Mouse (Mus musculus) midbrain, embryonic 12.5 days (tissue): ENCODE data around the gene Slf2. TPM values are rescaled to one million over a fixed set of nuclear protein-coding genes. Genes with fewer than 3 reads are reported as not detected.

Experiments used
- ATAC-seq: fragments of 200-750 bp; cut with Nextera tagmentation; 2 replicates; pipeline ENCODE4 v1.8.0; 2017; ENCODE audit warnings: low read depth, moderate TSS enrichment, moderate library complexity; ENCODE audit not compliant: low FRiP score
- H3K27ac ChIP-seq: fragments of 300-500 bp; sonication (generic); replicated peaks from 2 replicates; pipeline ENCODE4 v1.5.1; 2016; ENCODE audit warnings: mild to moderate bottlenecking
- H3K27me3 ChIP-seq: fragments of 300-500 bp; sonication (generic); 2 replicates; pipeline ENCODE4 v1.6.1; 2016; ENCODE audit warnings: mild to moderate bottlenecking
- H3K36me3 ChIP-seq: fragments of 300-500 bp; sonication (generic); 2 replicates; pipeline ENCODE4 v1.6.1; 2016
- H3K4me1 ChIP-seq: fragments of 300-500 bp; sonication (generic); 2 replicates; pipeline ENCODE4 v1.6.1; 2016
- H3K4me2 ChIP-seq: fragments of 300-500 bp; sonication (generic); replicated peaks from 2 replicates; pipeline ENCODE4 v1.6.1; 2016; ENCODE audit warnings: mild to moderate bottlenecking, moderate library complexity
- H3K4me3 ChIP-seq: fragments of 300-500 bp; sonication (generic); 2 replicates; pipeline ENCODE4 v1.5.1; 2016; ENCODE audit warnings: mild to moderate bottlenecking
- H3K9ac ChIP-seq: fragments of 300-500 bp; sonication (generic); replicated peaks from 2 replicates; pipeline ENCODE4 v1.6.1; 2016; ENCODE audit warnings: mild to moderate bottlenecking, moderate library complexity
- H3K9me3 ChIP-seq: fragments of 300-500 bp; sonication (generic); 2 replicates; pipeline ENCODE4 v1.6.1; 2016; ENCODE audit warnings: mild to moderate bottlenecking
- WGBS: fragments of 180-500 bp; shearing (Covaris S2); methylation state at CpG from one replicate; pipeline ENCODE4 v1.1.7; 2016; 5-methylcytosine and 5-hydroxymethylcytosine counted together
- polyA plus RNA-seq: library from polyadenylated mRNA; unstranded; fragments of >200 nt; fragmentation: Nextera tagmentation; extraction: Ambion mirVana; gene quantifications from 2 replicates; pipeline ENCODE4 v1.2.1, GENCODE M21; 2016

Slf2 gene
- polyA plus RNA-seq, 1 experiment from 2014 or later, result 42.9 TPM

DNA sequence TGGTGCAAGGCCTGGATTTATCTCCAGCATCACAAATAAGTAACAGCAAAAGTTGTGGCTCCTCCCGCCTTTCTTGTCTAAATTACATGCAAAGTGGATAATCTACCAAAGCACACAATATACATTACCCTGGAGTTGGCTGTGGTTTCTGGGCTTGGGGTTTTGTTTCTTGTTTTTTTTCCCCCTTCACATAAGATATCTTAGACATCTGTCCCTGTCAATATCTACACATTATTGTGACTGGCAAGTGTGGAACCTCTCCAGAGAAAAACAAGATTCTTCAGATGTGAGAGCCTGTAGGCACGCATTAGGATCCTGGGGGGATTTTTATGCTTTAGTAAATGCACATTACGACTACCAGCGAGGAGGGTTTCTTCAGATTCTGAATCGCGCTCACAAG is 12.8 kb upstream of the Slf2 start:
- no peak overlapping the region for H3K4me2 ChIP-seq
- H3K27ac ChIP-seq, result no peak overlapping the region
- no peaks in the 10 kb centered on the region for H3K9me3 ChIP-seq
- 0 out of 2 replicates have a peak, but pooled peaks cover 5% of the 10 kb centered on the region for H3K4me1 ChIP-seq
- 86% methylated on average over 6 of the region's 6 CpGs for WGBS
- 0 out of 2 replicates have a peak, but pooled peaks cover 6% of the 10 kb centered on the region for H3K27me3 ChIP-seq
- no peak for ATAC-seq
- H3K36me3 ChIP-seq, result no peaks in the 10 kb centered on the region
- no peak overlapping the region for H3K4me3 ChIP-seq
- no peak overlapping the region for H3K9ac ChIP-seq

DNA sequence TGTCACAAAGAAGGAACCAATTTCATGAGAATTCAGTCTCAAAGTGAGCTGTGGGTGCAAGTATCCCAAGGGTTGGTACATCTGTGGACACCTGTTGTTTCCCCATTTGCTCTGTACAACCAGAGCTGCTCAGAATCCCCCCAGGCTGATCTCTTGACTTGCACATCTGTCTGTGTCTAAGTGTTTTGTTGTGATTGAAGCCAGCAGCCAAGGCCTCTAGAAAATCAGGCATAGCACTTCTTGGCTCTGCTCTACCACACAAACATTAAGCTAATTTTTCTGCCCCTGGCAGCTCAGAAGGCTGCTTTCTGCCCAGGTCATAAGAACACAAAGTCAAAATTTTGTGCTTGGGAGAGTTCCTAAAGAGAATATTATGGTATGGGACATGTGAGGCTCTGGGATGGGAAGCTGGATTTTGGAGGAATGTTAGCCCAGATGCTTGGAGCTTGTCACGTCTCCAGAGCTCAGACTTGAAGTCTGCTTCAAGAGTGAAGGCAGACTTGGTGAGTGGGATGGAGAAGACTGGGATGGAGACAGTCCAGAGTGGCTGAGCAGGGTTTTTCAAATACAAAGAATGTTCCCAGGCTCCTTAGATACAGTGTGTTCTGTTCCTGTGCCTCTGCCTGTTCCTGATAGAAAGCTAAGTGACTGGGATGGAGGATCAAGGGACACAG is 9.3 kb upstream of the Slf2 start:
- Histone ChIP-seq H3K36me3 (no peaks in the 10 kb centered on the region), H3K27ac (no peak overlapping the region), H3K4me1 (no peaks in the 10 kb centered on the region), H3K4me2 (no peak overlapping the region), H3K9me3 (no peaks in the 10 kb centered on the region), H3K4me3 (no peak overlapping the region), H3K9ac (no peak overlapping the region), H3K27me3 (peaks cover 21% of the 10 kb centered on the region)
- no peak for ATAC-seq
- 67% methylated on average over 1 of the region's 1 CpGs for WGBS

DNA sequence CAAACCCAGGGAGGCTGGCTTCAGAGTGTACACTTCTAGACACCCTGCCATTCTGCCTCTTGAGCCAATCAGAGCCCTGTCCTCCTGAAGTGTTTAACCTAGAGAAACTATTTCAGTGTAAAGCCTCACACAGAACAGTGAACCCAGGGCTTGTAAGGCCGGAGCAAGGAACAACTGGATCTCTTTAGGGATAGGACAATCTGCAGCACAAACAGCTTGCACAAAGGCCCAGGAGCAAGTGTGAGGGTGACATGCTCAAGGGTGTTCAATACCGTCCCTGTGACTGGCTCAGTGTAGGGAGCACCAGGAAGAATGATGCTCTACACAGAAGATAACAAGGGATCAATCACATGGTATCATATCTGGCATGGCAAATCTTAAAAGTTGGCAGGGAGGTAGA is 8.4 kb upstream of the Slf2 start:
- no peak overlapping the region for H3K9ac ChIP-seq
- no peak overlapping the region for H3K4me3 ChIP-seq
- no peak for ATAC-seq
- H3K4me2 ChIP-seq, result no peak overlapping the region
- H3K27me3 ChIP-seq, result peaks cover 29% of the 10 kb centered on the region
- H3K9me3 ChIP-seq, result no peaks in the 10 kb centered on the region
- WGBS, result 83% methylated on average over 2 of the region's 2 CpGs
- H3K27ac ChIP-seq, result no peak overlapping the region
- no peaks in the 10 kb centered on the region for H3K4me1 ChIP-seq
- H3K36me3 ChIP-seq, result no peaks in the 10 kb centered on the region

DNA sequence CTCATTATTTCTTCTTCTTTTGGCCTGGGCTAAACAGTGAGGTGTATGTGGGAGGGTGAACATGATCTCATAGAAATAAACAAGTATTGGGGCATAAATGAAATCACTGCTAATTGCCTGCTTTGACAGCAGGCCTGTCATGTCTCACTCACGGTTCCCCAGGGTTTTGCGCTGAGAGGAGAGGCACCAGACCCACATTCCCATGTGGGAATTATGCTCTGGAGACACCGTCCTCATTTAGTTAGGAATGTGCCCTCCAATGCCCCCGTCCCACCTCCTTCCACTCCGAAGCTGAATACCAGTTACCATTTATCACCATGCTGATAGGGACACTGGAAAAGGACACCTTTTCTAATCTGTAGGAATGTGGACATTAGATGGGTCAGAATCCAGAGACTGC is 6.3 kb upstream of the Slf2 start:
- H3K27ac ChIP-seq, result no peak overlapping the region

DNA sequence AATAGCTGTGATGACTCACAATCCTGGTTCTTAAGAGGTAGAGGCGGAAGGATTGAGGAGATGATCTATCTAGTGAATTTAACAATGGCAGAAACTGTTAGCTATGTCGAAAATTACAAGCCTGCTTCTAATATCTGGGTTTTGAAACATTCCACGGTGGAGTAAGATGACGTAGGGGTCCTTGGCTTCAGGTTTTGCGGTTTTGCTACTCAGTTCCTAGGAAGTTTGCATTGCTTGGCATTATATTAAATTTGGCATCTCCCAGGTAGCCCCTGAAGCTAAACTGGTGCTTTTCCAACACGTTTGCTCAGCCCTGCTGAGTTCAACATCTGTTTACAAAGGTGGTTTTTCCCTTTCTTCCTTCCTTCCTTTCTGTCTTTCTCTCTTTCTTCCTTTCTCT is 4.2 kb upstream of the Slf2 start:
- no peaks in the 10 kb centered on the region for H3K36me3 ChIP-seq
- no peak overlapping the region for H3K4me2 ChIP-seq
- 82% methylated on average over 6 of the region's 6 CpGs for WGBS
- no peak for ATAC-seq
- H3K27ac ChIP-seq, result no peak overlapping the region
- H3K4me1 ChIP-seq, result peaks cover 3% of the 10 kb centered on the region; the same call in 1 of the 2 replicates
- peaks cover 33% of the 10 kb centered on the region for H3K27me3 ChIP-seq
- H3K9ac ChIP-seq, result no peak overlapping the region
- H3K9me3 ChIP-seq, result no peaks in the 10 kb centered on the region
- H3K4me3 ChIP-seq, result no peak overlapping the region

More for the DNA sequence above, 6.3 kb upstream of the Slf2 start:
- Histone ChIP-seq H3K4me3 (no peak overlapping the region), H3K9ac (no peak overlapping the region), H3K9me3 (no peaks in the 10 kb centered on the region), H3K4me1 (peaks cover 3% of the 10 kb centered on the region; the same call in 1 of the 2 replicates), H3K36me3 (no peaks in the 10 kb centered on the region), H3K4me2 (no peak overlapping the region), H3K27me3 (peaks cover 39% of the 10 kb centered on the region)
- WGBS, result 81% methylated on average over 5 of the region's 5 CpGs
- no peak for ATAC-seq

DNA sequence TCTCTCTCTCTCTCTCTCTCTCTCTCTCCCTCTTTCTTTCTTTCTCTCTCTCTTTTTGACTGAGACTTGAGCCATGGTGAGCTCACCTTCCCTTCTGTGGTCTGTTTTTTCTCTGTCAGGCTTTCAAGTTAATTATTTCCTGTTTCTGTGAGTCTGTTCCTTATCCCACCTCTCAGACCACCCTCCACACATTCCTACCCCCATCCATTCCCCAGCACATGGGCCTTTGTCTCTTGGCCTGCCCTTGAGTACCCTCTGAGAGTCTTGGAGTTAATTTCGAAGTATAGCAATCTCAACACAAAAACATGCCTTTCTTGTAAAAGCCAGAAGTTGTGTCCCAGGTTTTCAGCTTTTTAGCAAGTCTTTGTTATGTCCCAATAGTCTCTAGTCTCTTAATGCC is 3.7 kb upstream of the Slf2 start:
- H3K4me2 ChIP-seq, result no peak overlapping the region
- H3K4me1 ChIP-seq, result peaks cover 6% of the 10 kb centered on the region
- peaks cover 33% of the 10 kb centered on the region for H3K27me3 ChIP-seq
- WGBS, result 78% methylated on average over 1 of the region's 1 CpGs
- no peaks in the 10 kb centered on the region for H3K36me3 ChIP-seq
- no peak overlapping the region for H3K27ac ChIP-seq
- H3K4me3 ChIP-seq, result no peak overlapping the region
- no peak for ATAC-seq
- no peaks in the 10 kb centered on the region for H3K9me3 ChIP-seq
- H3K9ac ChIP-seq, result no peak overlapping the region

DNA sequence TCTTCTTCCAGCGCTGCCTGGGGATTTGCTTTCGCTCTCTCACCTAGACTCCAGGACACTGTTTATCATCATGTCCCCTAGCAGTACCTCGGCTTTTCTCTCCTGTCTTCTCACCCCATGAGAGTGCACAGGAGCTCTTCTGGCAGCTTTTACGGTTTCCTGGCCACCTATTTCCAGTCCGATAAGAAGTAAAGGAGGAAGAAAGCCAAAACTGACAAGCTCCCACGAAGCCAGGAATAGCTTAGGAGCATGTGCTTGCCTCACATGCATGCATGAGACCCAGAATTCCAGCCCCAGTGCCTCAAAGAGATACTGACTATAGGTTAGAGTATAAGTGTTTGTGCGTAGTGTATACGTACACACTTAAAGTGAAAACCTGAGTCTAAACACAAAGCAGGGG is 2.8 kb upstream of the Slf2 start:
- Histone ChIP-seq H3K4me1 (peaks cover 12% of the 10 kb centered on the region), H3K4me2 (no peak overlapping the region), H3K36me3 (no peaks in the 10 kb centered on the region), H3K9me3 (no peaks in the 10 kb centered on the region), H3K9ac (no peak overlapping the region), H3K4me3 (no peak overlapping the region), H3K27ac (no peak overlapping the region), H3K27me3 (peaks cover 33% of the 10 kb centered on the region)
- ATAC-seq, result no peak
- WGBS, result 51% methylated on average over 8 of the region's 8 CpGs

DNA sequence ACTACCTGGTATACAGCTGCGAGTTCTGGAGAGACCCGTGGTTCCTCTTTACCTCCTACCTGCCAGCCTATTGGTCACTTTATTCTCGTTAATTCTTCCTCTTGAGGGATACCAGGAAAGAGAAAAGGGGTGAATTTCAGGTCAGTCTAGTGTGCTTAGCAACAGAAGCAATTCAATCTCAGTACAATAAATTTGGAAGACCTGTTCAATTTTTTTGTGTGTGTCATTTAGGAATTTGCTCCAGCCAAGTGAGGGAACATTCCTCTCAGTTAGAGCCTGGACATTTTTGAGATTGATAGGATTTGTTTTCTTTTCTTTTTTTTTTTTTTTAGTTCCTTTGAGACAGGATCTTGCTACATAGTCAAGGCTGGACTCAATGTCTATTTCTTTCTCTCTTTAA is 1.7 kb upstream of the Slf2 start:
- ATAC-seq, result no peak
- Histone ChIP-seq H3K4me2 (no peak overlapping the region), H3K4me1 (peaks cover 15% of the 10 kb centered on the region)

DNA sequence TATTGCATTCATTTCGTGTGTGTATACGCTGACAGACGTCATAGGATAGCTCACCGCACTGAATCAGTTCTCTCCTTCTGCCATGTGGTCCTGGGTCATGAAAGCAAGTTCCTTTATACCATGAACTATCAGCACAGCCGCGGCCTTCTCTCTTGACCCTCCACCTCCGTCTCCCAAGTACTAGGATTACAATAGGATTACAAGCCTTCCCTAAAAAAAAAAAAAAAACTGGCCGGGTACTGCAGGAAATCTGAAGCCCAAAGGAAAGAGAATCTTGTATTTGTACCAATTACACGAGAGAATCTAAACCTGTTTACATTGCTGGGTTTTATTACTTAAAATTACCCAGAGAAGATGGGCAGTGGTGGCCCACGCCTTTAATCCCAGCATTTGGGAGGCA is 1.3 kb upstream of the Slf2 start:
- no peak overlapping the region for H3K9ac ChIP-seq
- no peak for ATAC-seq
- H3K27me3 ChIP-seq, result peaks cover 32% of the 10 kb centered on the region
- H3K27ac ChIP-seq, result no peak overlapping the region
- no peaks in the 10 kb centered on the region for H3K9me3 ChIP-seq
- H3K36me3 ChIP-seq, result 0 out of 2 replicates have a peak, but pooled peaks cover 4% of the 10 kb centered on the region
- no peak overlapping the region for H3K4me3 ChIP-seq
- WGBS, result 31% methylated on average over 10 of the region's 10 CpGs
- peaks cover 15% of the 10 kb centered on the region for H3K4me1 ChIP-seq
- H3K4me2 ChIP-seq, result 0 out of 2 replicates have a peak overlapping the region, but pooled peaks have one; percentile 59

More for the DNA sequence above, 1.7 kb upstream of the Slf2 start:
- Histone ChIP-seq H3K4me3 (no peak overlapping the region), H3K36me3 (0 out of 2 replicates have a peak, but pooled peaks cover 2% of the 10 kb centered on the region), H3K27ac (no peak overlapping the region), H3K9me3 (no peaks in the 10 kb centered on the region), H3K27me3 (peaks cover 33% of the 10 kb centered on the region), H3K9ac (no peak overlapping the region)
- WGBS, result 23% methylated on average over 3 of the region's 3 CpGs

DNA sequence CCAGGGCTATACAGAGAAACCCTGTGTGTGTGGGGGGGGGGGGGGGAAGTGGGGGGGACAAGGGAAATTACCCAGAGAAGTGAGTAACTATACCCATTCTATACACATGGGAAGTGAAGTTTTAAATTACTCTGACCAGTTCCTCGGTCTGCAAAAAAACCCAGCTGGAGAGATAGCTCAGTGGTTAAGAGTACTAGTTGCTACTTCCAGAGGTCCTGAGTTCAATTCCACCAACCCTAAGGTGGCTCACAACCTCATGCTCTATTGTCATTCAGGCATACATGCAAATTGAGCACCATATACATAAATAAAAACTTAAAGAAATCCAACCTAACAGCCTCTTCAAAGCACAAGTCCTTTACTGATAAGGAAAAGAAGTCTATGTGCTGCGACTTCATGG is 829 bp upstream of the Slf2 start:
- 42% methylated on average over 2 of the region's 2 CpGs for WGBS
- peak overlapping the region; percentile 89 for H3K4me3 ChIP-seq
- H3K9me3 ChIP-seq, result no peaks in the 10 kb centered on the region
- no peak overlapping the region for H3K27ac ChIP-seq
- H3K27me3 ChIP-seq, result peaks cover 27% of the 10 kb centered on the region
- peaks cover 7% of the 10 kb centered on the region for H3K36me3 ChIP-seq
- ATAC-seq, result no peak
- H3K9ac ChIP-seq, result peak overlapping the region; percentile 51; the same call in 1 of the 2 replicates
- H3K4me2 ChIP-seq, result peak overlapping the region; percentile 59
- H3K4me1 ChIP-seq, result peaks cover 15% of the 10 kb centered on the region

DNA sequence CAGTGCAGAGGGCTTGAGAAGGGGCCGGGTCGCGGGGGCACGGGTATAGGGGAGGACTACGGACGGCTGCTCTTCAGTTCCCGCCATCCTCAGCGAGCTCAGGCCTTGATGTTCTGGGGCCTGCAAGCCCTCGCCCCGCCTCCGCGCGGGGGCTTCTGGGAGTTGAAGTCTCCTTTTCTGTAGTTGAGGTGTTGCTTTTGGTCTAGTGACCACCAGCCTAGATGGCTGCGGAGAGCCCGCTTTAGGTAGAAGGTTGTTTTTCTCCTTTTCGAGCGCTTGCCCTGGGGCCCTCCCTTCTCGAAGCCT is 456 bp downstream of the Slf2 start:
- Histone ChIP-seq H3K9me3 (no peaks in the 10 kb centered on the region), H3K4me3 (peak overlapping the region; percentile 89), H3K36me3 (peaks cover 19% of the 10 kb centered on the region), H3K27ac (peak overlapping the region; percentile 72), H3K4me1 (peaks cover 15% of the 10 kb centered on the region), H3K9ac (peak overlapping the region; percentile 74), H3K4me2 (peak overlapping the region; percentile 59), H3K27me3 (peaks cover 20% of the 10 kb centered on the region)
- peak; percentile 94 for ATAC-seq
- WGBS, result under 1% methylated on average over 18 of the region's 18 CpGs

DNA sequence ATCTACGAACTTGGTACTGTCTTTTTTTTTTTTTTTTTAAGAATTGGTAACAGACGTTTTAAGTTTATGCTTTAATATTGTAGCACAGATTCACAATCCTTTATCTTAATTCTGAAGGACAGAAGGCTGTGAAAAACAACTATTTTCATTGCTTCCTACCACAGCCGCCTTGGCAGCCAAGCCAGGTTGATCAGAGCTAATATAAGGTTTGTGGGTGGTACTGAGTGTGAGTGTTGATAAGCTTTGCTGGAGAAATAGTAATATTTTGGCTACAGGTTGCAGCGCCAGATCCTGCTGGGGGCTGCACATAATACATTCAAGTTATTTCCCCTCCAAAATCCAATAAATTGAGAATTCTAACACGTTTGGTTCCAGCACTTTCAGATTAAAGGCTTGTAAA is 1.1 kb downstream of the Slf2 start:
- no peaks in the 10 kb centered on the region for H3K9me3 ChIP-seq
- no peak for ATAC-seq
- no peak overlapping the region; the same call in 1 of the 2 replicates for H3K9ac ChIP-seq
- peak overlapping the region; percentile 22; the same call in 1 of the 2 replicates for H3K4me3 ChIP-seq
- 65% methylated on average over 5 of the region's 5 CpGs for WGBS
- peaks cover 15% of the 10 kb centered on the region for H3K4me1 ChIP-seq
- H3K27ac ChIP-seq, result no peak overlapping the region
- H3K4me2 ChIP-seq, result peak overlapping the region; percentile 59
- H3K27me3 ChIP-seq, result peaks cover 14% of the 10 kb centered on the region
- peaks cover 25% of the 10 kb centered on the region for H3K36me3 ChIP-seq

DNA sequence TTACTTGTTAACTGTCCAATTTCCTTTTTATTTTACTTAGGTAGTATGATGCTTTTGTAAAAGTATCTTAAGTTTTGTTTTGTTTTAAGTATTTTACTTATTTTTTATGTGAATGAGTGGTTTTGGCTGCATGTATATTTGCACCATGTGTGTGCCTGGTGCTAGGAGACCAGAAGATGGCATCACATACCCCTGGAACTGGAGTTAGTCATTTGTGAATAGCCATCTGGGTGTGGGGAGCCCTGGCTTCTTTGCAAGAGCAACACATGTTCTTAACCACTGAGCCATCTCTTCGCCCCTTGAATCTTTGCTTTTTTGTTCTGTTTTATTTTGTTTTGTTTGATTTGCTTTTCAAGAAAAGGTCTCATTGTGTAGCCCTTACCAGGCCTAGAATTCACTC is 2.2 kb downstream of the Slf2 start:
- ATAC-seq, result no peak
- H3K27ac ChIP-seq, result no peak overlapping the region
- H3K9ac ChIP-seq, result no peak overlapping the region
- H3K9me3 ChIP-seq, result no peaks in the 10 kb centered on the region
- WGBS, result 95% methylated on average over 1 of the region's 1 CpGs
- peaks cover 15% of the 10 kb centered on the region for H3K4me1 ChIP-seq
- no peak overlapping the region for H3K4me3 ChIP-seq
- peaks cover 28% of the 10 kb centered on the region for H3K36me3 ChIP-seq
- peaks cover 3% of the 10 kb centered on the region for H3K27me3 ChIP-seq
- no peak overlapping the region for H3K4me2 ChIP-seq
